Mouse (Mus musculus) kidney, adult 2 months (tissue): ENCODE data around the gene Xirp1.

ENCODE experiments used
- CTCF ChIP-seq: fragments of 200-500 bp; conservative IDR thresholded peaks from 2 replicates; pipeline ENCODE4 v1.5.1; 2011; ENCODE audit warnings: low read depth, mild to moderate bottlenecking, control low read depth, low read length, moderate library complexity, mixed read lengths; ENCODE audit not compliant: insufficient read depth, insufficient read length
- POLR2A ChIP-seq: fragments of 200-500 bp; IDR thresholded peaks from one replicate; pipeline ENCODE4 v1.6.1; 2011; ENCODE audit warnings: low read depth, low read length, control low read depth

- TF ChIP-seq POLR2A (no peak), CTCF (no peak)
Observed at GRCm38 (mm10) chr9:120067609-120068008, 44.2 kb upstream of the Xirp1 start.
